Mouse (Mus musculus) spleen, postnatal 36 days (tissue): ENCODE results near the gene Ccdc12.
A peak's percentile ranks its signal among the peaks of the same experiment; 100 is the strongest.

ENCODE experiments used
- DNase-seq, 2 experiments: peaks; one replicate each; pipeline ENCODE4 v3.0.0; 2022; ENCODE audit warnings: low spot score in 2 of 2, mixed read lengths in 1 of 2

The Ccdc12 gene

GRCm38 (mm10) chr9:110741711-110742294 is 85.5 kb downstream of the Ccdc12 start, which contains the start of gene Myl3:
Gene Myl3 (plus strand): TSS chr9:110741861.
- no peak for DNase-seq

DNA sequence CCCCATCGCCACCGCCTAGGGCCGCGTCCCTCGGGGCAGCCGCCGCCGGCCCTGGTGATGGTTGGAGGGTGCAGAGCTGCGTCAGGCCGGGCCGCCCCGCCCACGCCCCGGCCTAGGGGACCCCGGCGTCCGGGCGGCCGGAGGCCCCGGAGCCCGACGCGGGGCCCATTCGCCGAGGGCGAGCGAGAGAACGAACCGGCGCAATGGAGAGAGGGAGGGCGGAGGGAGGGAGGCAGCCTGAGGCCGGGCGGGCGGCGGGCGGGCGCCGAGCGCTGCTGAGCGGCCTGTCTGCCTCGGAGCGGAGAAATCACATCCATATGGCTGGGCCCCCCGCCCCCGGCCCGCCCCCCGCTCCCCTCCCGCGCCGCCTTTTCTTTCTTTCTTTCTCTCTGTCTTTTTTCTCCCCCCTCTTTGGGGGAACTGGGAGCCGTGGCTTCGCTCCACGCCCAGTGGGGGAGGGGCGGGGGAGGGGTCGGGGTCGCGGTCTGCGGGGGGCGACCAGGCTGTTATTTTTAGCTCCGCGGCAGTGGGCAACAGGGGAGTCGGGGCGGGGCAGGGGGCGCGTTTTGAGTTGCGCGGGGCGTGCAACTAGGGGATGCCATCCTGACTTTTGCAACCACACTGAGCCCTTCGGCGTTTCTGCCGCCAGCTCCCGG is 86.1 kb downstream of the Ccdc12 start:
- DNase-seq: no peak

GRCm38 (mm10) chr9:110742951-110743455 is 86.7 kb downstream of the Ccdc12 start:
- no peak for DNase-seq

DNA sequence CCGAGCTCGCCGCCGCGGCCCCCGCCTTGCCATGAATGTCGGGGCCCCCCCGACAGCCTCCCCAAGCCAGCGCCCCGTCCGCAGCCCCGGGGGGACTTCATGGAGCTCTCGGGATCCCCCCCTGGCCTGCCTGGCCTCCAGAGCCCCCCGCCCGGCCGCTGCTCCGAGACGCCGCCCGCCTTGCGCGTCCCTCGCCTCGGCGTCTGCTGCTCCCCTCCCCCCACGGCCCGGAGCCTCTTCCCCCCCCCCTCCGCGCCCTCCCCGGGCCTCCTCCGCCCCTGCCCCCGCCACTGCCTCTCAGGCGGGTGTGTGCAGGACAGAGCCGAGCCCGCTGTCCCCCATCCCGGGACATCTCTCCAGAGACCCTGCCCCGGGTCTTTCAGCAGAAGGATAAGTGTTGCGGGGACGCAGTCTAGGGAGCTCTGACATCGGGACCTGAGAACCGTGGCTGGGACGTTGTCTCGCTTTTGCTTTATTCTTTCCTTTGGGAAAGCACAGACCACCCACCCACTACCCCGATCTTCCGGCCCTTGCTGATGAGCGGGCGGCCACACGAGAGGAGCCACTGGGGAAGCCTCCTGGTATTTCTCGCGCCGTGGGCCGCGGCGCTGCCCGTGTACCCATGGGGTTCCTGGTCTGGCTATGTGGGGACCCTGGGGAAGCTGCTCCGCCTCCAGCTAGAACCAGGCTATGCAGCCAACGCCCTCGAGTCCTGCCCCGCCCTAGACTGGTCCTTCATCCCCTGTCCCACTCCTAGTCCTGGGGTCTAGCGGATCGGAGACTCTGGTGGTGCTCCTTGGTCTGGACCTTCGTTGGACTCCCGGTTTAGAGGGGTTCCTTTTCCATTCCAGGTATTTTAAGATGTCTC is 87.4 kb downstream of the Ccdc12 start:
- no peak for DNase-seq

DNA sequence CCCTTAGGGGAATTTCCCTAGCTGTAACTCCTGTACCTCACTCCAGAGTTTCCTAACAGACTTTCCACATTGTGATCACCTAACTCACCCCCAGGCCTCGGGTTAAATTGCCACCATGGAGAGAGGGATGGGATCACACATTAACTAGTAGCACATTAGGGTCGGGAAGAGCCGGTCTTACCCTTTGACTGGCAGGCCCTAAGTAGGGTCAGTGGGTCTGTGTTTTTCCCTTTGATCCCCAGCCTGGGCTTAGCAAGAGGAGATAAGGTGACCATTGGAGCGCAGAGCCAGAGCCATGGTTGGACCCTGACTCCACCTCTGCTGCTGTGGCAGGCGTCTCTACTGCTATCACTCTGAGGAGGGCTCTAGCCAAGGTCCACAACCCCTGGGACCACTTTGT is 89.4 kb downstream of the Ccdc12 start:
- no peak for DNase-seq

DNA sequence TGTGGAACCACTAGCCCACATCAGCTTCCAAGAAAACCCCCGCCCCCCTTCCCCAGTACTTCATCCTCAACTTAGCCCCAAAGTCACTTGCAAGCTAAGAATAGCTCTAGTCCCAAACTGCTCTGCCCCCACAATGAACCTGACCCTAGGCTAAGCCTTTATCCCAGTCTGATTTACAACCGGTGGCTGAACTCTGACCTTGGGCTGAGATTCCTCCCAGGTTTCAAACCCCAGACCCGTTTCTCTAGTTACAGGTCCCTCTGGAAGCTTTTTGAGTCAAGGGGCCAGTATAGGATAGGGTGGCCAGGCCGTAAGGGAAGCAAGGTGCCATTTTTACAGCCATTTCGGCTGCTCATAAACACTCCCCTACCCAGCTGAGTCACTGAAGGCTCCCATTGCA is 89.9 kb downstream of the Ccdc12 start:
- DNase-seq: no peak

DNA sequence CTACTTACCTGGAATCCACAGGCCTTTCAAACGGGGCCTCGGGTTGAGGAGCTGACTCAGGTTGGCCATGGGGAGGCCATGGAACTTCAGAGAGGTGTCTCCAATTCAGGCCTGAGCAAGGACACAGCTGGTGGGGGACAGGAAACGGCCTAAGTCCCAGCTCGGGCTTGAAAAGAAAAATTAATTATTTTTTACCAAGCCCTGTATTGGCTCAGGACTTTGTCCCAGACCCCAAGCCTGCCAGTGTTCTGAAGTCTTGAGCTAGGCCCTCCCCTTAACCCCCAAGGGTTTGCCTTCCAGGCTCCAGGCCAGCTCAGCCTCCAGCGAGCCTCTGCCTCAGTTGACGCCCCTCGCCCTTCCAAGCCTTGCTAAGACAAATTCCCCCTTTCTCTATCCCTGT is 90.7 kb downstream of the Ccdc12 start, which contains the start of gene Pth1r:
Pth1r (minus strand) TSS at position 185 of the 400 bp plus-strand sequence.
- DNase-seq: no peak

DNA sequence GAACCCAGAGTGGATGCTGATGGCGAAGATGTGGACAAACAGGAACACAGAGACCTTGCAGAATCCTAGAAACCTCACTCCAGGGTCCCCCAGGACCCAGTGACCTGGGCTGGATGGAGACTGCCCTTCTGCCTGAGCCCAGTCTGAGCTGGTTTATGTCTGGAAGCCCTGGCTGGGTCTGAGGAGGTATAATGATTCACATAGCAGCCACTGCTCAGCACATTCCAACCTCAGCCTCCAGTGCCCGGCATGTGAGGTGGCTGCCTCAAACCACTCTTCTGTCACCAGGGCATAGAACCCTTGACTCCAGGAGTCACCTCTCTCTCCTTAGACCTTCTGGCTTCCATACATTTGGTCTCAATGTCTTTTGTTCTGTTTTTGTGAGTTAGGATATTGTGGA is 92.1 kb downstream of the Ccdc12 start:
- DNase-seq: no peak

- DNase-seq: no peak
These were observed 94.3 kb downstream of the Ccdc12 start for GRCm38 (mm10) chr9:110750404-110751187.

DNA sequence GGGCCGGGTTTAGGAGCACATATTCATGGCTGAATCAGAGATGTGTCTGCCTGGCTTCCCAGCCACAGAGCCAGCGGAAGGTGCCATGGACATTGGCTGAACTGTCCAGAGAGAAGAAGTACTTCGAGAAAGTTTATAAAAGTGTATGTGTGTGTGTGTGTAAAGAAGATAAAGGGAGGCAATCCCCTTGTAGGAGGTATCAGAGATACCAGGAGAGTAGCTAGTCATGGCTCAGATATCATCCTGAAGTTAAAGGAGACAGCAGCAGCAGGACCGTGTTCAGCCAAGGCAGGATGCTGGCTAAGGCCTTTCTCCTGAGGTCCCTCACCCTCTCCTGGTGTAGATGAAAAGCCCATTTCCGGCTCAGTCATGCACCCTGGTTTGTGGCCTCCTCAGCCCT is 95.1 kb downstream of the Ccdc12 start:
- DNase-seq: no peak

DNA sequence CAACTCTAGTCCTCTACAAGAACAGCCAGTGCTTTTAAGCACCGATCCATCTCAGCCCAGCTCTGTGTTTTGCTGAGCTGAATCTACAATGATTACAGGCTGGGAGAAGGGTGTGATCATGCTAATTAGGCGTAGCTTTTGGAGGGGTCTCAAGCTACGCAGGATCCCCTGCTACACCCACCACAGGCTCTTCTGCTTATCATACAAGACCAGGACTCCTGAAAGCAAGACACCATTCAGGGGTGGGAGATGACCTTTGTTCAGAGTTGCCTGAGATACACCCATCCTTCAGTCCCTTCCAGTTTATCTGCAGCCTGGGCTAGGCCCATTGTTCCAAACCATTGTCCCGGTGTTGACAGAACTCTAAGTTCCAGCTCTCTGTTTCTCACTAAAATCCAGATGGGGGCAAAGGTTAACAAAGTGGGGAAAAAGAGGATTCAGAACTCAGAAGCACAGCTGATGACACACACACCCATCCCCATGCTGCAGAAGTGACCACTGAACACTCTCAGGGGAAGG is 96.7 kb downstream of the Ccdc12 start:
- DNase-seq: no peak

DNA sequence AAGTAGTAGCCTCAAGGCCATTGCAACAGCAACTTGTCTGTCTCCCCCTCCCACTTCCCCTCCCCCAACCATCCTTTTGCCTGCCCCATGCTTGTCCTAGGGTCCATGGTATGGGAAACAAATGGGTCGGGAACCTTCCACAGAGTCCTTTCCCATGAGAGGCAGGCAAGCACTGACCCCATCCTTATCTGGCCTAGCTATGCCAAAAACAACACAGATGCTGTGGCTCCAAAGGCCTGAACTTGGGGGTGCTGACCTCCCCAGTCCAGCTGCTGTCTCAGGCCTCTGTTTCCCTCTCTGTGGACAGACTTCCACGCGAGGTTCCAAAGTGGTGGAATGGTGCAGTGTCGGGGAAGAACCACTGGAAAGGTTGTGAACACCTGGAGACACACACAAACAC is 97.5 kb downstream of the Ccdc12 start:
- DNase-seq: no peak

- DNase-seq: no peak
These were observed 101.5 kb downstream of the Ccdc12 start for GRCm38 (mm10) chr9:110757816-110758215.

DNA sequence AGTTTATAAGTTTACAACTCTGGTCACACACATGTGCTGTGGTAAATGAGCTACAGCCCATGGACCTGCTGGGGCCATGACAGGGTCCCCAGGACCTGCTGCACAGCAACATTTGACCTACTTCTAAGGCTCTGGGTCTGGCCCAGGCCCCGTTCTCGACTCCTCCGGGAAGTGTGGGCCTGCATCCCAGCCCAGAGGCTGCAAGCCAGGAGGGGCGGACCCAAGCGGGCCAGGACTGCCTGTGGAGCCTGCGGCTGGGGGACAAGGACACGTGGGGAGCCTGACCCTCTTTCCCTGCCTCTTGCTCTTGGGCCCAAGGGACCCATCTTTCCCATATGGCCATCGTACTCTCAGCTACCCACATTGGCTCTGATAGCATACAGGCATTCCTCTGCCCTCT is 102.3 kb downstream of the Ccdc12 start:
- peak in 1 of 2 experiments; percentile 6 for DNase-seq

DNA sequence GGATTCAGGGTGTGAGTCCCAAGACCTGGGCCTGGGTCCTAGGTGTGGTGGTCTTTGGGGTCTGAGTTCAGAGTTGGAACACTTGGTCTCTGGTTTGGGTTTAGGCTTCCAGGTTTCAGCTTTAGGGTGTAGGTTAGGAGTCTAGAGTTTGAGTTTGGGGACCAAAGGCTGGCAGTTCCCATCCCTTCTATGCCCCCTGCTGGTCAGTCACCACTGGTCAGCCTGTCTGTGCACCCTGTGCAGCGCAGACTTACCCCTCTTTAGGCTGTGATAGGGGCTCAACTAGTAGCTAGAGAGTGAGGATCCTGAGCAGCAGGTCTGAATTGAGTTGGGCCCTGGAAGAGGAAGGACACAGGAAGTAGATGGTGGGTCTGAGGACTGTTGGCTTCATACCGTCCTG is 103.0 kb downstream of the Ccdc12 start:
- peak; percentile 17 to 29 for DNase-seq

DNA sequence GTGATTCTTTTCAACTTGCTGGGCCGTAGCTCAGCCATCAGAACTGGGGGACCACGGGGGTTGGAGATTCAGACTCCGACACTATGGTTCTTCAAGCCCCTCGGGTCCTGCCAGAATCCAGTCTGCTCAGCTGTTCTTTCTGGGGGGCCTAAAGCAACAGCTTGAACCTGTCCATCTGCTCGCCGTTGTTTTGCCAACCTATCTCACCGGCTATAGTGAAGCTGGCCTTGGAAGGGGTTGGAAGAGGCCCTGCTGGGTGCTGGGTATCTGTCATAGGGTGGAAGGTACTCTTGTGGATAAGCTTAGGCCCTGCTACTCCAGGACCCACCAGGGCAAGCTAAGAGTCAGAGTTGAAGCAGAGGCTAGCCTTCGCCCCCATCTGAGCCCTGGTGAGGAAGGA is 104.6 kb downstream of the Ccdc12 start:
- no peak for DNase-seq
